Mouse (Mus musculus): ENCODE results near the gene Epb41l4b. TPM values are rescaled to one million over a fixed set of nuclear protein-coding genes. Genes with fewer than 3 reads are reported as not detected.

Gene Epb41l4b
- polyA plus RNA-seq, 1 experiment = 3.5 TPM

GRCm38 (mm10) chr4:57040481-57040880 lies 102.8 kb downstream of the Epb41l4b start:
- H3K4me1 ChIP-seq (ENCODE audit: control insufficient read depth, insufficient read depth, low read length) = peaks cover 2% of the 10 kb centered on the region; the same call in 1 of the 2 replicates
- no peak overlapping the region for H3K4me3 ChIP-seq (replicated peaks; ENCODE audit: control insufficient read depth, low read depth, low read length)
- WGBS = 16% methylated on average over 8 of the region's 8 CpGs
- H3K27ac ChIP-seq (ENCODE audit: control insufficient read depth, insufficient read depth, low read depth, low read length, poor library complexity) = no peak overlapping the region
- no peak for TF ChIP-seq POLR2A (IDR thresholded peaks at IDR 0.05; ENCODE audit: borderline replicate concordance, control insufficient read depth, low read depth, low read length)
- TF ChIP-seq CTCF (IDR thresholded peaks at IDR 0.05; ENCODE audit: control insufficient read depth, insufficient read depth, low read length) = no peak

GRCm38 (mm10) chr4:57039127-57040031 lies 103.9 kb downstream of the Epb41l4b start:
- no peak overlapping the region for H3K27ac ChIP-seq (ENCODE audit: control insufficient read depth, insufficient read depth, low read depth, low read length, poor library complexity)
- peaks cover 2% of the 10 kb centered on the region; the same call in 1 of the 2 replicates for H3K4me1 ChIP-seq (ENCODE audit: control insufficient read depth, insufficient read depth, low read length)
- no peak overlapping the region for H3K4me3 ChIP-seq (replicated peaks; ENCODE audit: control insufficient read depth, low read depth, low read length)
- WGBS = 9% methylated on average over 23 of the region's 23 CpGs
- TF ChIP-seq POLR2A (IDR thresholded peaks at IDR 0.05; ENCODE audit: borderline replicate concordance, control insufficient read depth, low read depth, low read length) = no peak
- TF ChIP-seq CTCF (IDR thresholded peaks at IDR 0.05; ENCODE audit: control insufficient read depth, insufficient read depth, low read length) = no peak

- H3K4me1 ChIP-seq (ENCODE audit: control insufficient read depth, insufficient read depth, low read length) = peaks cover 2% of the 10 kb centered on the region; the same call in 1 of the 2 replicates
- 33% methylated on average over 7 of the region's 7 CpGs for WGBS
- TF ChIP-seq POLR2A (IDR thresholded peaks at IDR 0.05; ENCODE audit: borderline replicate concordance, control insufficient read depth, low read depth, low read length) (no peak), CTCF (IDR thresholded peaks at IDR 0.05; ENCODE audit: control insufficient read depth, insufficient read depth, low read length) (no peak)
These were observed 105.7 kb downstream of the Epb41l4b start for GRCm38 (mm10) chr4:57037554-57037953.

GRCm38 (mm10) chr4:57034169-57034568 lies 109.1 kb downstream of the Epb41l4b start:
- no peak for TF ChIP-seq CTCF (IDR thresholded peaks at IDR 0.05; ENCODE audit: control insufficient read depth, insufficient read depth, low read length)
- TF ChIP-seq POLR2A (IDR thresholded peaks at IDR 0.05; ENCODE audit: borderline replicate concordance, control insufficient read depth, low read depth, low read length) = no peak
- H3K4me3 ChIP-seq (replicated peaks; ENCODE audit: control insufficient read depth, low read depth, low read length) = no peak overlapping the region
- no peak overlapping the region for H3K27ac ChIP-seq (ENCODE audit: control insufficient read depth, insufficient read depth, low read depth, low read length, poor library complexity)
- 46% methylated on average over 5 of the region's 5 CpGs for WGBS
- H3K4me1 ChIP-seq (ENCODE audit: control insufficient read depth, insufficient read depth, low read length) = no peaks in the 10 kb centered on the region; the same call in 1 of the 2 replicates

More at GRCm38 (mm10) chr4:57037554-57037953, 105.7 kb downstream of the Epb41l4b start:
- Histone ChIP-seq H3K27ac (ENCODE audit: control insufficient read depth, insufficient read depth, low read depth, low read length, poor library complexity) (peak overlapping the region; percentile 49), H3K4me3 (replicated peaks; ENCODE audit: control insufficient read depth, low read depth, low read length) (no peak overlapping the region)

DNA sequence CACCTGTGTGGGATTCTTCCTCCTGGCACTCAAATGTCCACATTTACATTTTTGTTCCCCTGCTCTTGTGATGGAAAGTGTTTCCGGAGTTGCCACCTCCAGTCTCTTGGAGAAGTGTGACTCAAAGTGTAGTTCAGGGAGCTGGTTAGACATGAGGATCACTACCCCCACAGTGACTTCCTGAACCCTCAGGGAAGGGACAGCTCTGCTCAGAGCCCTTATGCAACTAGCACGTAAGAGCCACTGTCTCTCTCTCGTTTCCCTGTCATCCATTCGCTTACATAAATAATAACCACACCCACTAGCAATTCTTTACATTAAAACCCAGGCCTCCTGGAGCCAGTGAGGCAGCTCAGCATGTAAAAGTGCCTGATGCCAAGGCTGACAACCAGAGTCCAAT lies 111.8 kb downstream of the Epb41l4b start:
- Histone ChIP-seq H3K27ac (ENCODE audit: control insufficient read depth, insufficient read depth, low read depth, low read length, poor library complexity) (no peak overlapping the region), H3K4me1 (ENCODE audit: control insufficient read depth, insufficient read depth, low read length) (no peaks in the 10 kb centered on the region; the same call in 1 of the 2 replicates), H3K4me3 (replicated peaks; ENCODE audit: control insufficient read depth, low read depth, low read length) (no peak overlapping the region)
- no peak for TF ChIP-seq POLR2A (IDR thresholded peaks at IDR 0.05; ENCODE audit: borderline replicate concordance, control insufficient read depth, low read depth, low read length)
- TF ChIP-seq CTCF (IDR thresholded peaks at IDR 0.05; ENCODE audit: control insufficient read depth, insufficient read depth, low read length) = no peak
- 33% methylated on average over 4 of the region's 4 CpGs for WGBS

DNA sequence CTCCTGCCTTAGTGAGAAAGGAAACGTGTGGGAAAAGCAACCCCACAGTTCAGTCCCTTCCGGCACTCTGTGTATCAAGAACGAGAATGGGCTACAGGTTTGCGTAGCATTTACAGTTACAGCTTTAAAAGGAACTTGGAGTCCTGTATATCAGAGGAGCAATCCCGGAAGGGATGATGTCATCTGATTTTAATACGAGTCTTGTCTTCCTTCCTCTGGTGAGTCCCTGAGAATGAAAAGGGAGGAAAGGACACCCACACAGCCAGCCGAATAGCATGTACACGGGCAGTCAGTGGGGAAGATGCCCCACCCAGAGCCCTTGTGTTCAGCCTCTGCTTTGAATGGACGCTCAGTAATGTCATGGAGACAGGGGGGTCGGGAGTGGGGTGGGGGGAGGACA lies 115.3 kb downstream of the Epb41l4b start:
- H3K27ac ChIP-seq (ENCODE audit: control insufficient read depth, insufficient read depth, low read depth, low read length, poor library complexity) = no peak overlapping the region
- WGBS = 4% methylated on average over 10 of the region's 10 CpGs
- H3K4me3 ChIP-seq (replicated peaks; ENCODE audit: control insufficient read depth, low read depth, low read length) = no peak overlapping the region
- no peak for TF ChIP-seq CTCF (IDR thresholded peaks at IDR 0.05; ENCODE audit: control insufficient read depth, insufficient read depth, low read length)
- TF ChIP-seq POLR2A (IDR thresholded peaks at IDR 0.05; ENCODE audit: borderline replicate concordance, control insufficient read depth, low read depth, low read length) = no peak
- H3K4me1 ChIP-seq (ENCODE audit: control insufficient read depth, insufficient read depth, low read length) = peaks cover 2% of the 10 kb centered on the region; the same call in 1 of the 2 replicates

DNA sequence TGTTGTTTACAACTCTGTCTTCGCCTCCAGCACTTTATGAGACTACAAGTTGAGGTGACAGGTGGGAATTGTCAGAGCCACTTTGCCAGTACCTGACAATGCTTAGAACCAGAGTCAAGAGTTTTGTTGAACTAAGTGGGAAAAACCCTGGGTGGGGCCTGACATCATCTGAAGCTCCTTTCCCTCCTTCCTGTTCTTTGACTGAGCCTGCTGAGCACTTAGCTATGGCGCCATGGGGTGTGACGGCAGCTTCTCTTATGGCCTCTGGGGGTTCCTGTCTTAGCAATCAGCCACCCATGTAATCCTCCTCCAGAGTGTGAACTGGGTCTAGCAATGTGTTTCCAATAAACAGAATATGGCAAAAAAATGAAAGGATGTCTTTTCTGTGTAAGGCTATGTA lies 119.7 kb downstream of the Epb41l4b start:
- H3K4me3 ChIP-seq (replicated peaks; ENCODE audit: control insufficient read depth, low read depth, low read length) = no peak overlapping the region
- WGBS = 51% methylated on average over 3 of the region's 3 CpGs
- H3K4me1 ChIP-seq (ENCODE audit: control insufficient read depth, insufficient read depth, low read length) = peaks cover 2% of the 10 kb centered on the region; the same call in 1 of the 2 replicates
- 0 out of 2 replicates have a peak overlapping the region, but pooled peaks have one; percentile 31 for H3K27ac ChIP-seq (ENCODE audit: control insufficient read depth, insufficient read depth, low read depth, low read length, poor library complexity)
- no peak for TF ChIP-seq CTCF (IDR thresholded peaks at IDR 0.05; ENCODE audit: control insufficient read depth, insufficient read depth, low read length)
- TF ChIP-seq POLR2A (IDR thresholded peaks at IDR 0.05; ENCODE audit: borderline replicate concordance, control insufficient read depth, low read depth, low read length) = no peak

- H3K4me3 ChIP-seq (replicated peaks; ENCODE audit: control insufficient read depth, low read depth, low read length) = no peak overlapping the region
- WGBS = 76% methylated on average over 3 of the region's 3 CpGs
- no peak overlapping the region for H3K27ac ChIP-seq (ENCODE audit: control insufficient read depth, insufficient read depth, low read depth, low read length, poor library complexity)
- no peak for TF ChIP-seq POLR2A (IDR thresholded peaks at IDR 0.05; ENCODE audit: borderline replicate concordance, control insufficient read depth, low read depth, low read length)
- TF ChIP-seq CTCF (IDR thresholded peaks at IDR 0.05; ENCODE audit: control insufficient read depth, insufficient read depth, low read length) = peak; percentile 40; the same call in 1 of the 2 replicates
- H3K4me1 ChIP-seq (ENCODE audit: control insufficient read depth, insufficient read depth, low read length) = peaks cover 2% of the 10 kb centered on the region; the same call in 1 of the 2 replicates
These were observed 121.9 kb downstream of the Epb41l4b start for GRCm38 (mm10) chr4:57021288-57021687.

Data from bone marrow, adult 2 months (tissue).